Mouse (Mus musculus) mammary gland, adult 2 months (tissue): Measurements from ENCODE around the gene Fzr1. TPM values are rescaled to one million over a fixed set of nuclear protein-coding genes. Genes with fewer than 3 reads are reported as not detected.

Experiments
- polyA plus RNA-seq: library from polyadenylated mRNA; depleted of rRNA; stranded (reverse); fragments of >200 nt; gene quantifications from 2 replicates; pipeline ENCODE4 v1.2.3, GENCODE M21; 2012; ENCODE audit warnings: low replicate concordance; rRNA removed

Fzr1 gene
- 84.0 and 94.3 TPM in 2 replicates for polyA plus RNA-seq

GRCm38 (mm10) chr10:81377793-81378552 lies at the start of gene Fzr1:
TSS of gene Fzr1 (minus strand) at chr10:81378516.

GRCm38 (mm10) chr10:81392781-81393185 lies 14.5 kb upstream of the Fzr1 start, which contains the start of gene Smim24:
TSS of gene Smim24 (plus strand) at chr10:81393051.

GRCm38 (mm10) chr10:81388505-81389055 lies 10.3 kb upstream of the Fzr1 start, which contains the start of gene Gm48552:
TSS of gene Gm48552 (plus strand) at chr10:81389005.

GRCm38 (mm10) chr10:81383802-81384604 lies 5.7 kb upstream of the Fzr1 start, which contains the start of the genes Dohh and Gm48551:
TSS of gene Dohh (plus strand) at chr10:81384428.
TSS of gene Gm48551 (plus strand) at chr10:81384466.

GRCm38 (mm10) chr10:81365672-81366476 lies 12.4 kb downstream of the Fzr1 start, which contains the start of gene 4930404N11Rik:
TSS of gene 4930404N11Rik (minus strand) at chr10:81365816.

GRCm38 (mm10) chr10:81356991-81357844 lies 21.1 kb downstream of the Fzr1 start, which contains the start of gene Mfsd12:
TSS of gene Mfsd12 (plus strand) at chr10:81357491.

GRCm38 (mm10) chr10:81350351-81351063 lies 27.8 kb downstream of the Fzr1 start, which contains the start of gene Hmg20b:
TSS of gene Hmg20b (minus strand) at chr10:81350480.

GRCm38 (mm10) chr10:81342686-81343505 lies 35.4 kb downstream of the Fzr1 start, which contains the start of gene Gipc3:
TSS of gene Gipc3 (minus strand) at chr10:81343266.

GRCm38 (mm10) chr10:81328386-81328785 lies 49.9 kb downstream of the Fzr1 start, which contains the start of gene Tbxa2r:
TSS of gene Tbxa2r (plus strand) at chr10:81328731.

GRCm38 (mm10) chr10:81320550-81321347 lies 57.6 kb downstream of the Fzr1 start, which contains the start of gene Cactin:
TSS of gene Cactin (plus strand) at chr10:81321103.

Other genes with a start within 250 kb of the Fzr1 start
- 45.5 and 121 TPM in 2 replicates for gene Zbtb7a, start 243.3 kb downstream of the Fzr1 start, polyA plus RNA-seq
- gene Pias4, start 210.6 kb downstream of the Fzr1 start, polyA plus RNA-seq = 36.6 and 47.6 TPM in 2 replicates
- gene Eef2, start 201.9 kb downstream of the Fzr1 start, polyA plus RNA-seq = 1,357 and 1,920 TPM in 2 replicates
- gene Dapk3, start 195.5 kb downstream of the Fzr1 start, polyA plus RNA-seq = 41.3 and 86.2 TPM in 2 replicates
- not detected in 2 replicates for gene 4930442H23Rik, start 194.7 kb downstream of the Fzr1 start, polyA plus RNA-seq
- gene Nmrk2, start 176.5 kb downstream of the Fzr1 start, polyA plus RNA-seq = 3.4 TPM in 1 of 2 replicates, not detected in the other
- 0.98 and 1.3 TPM in 2 replicates for gene Atcay, start 147.7 kb downstream of the Fzr1 start, polyA plus RNA-seq
- 12.8 and 21.1 TPM in 2 replicates for gene Zfr2, start 145.4 kb downstream of the Fzr1 start, polyA plus RNA-seq
- 6.9 and 12.2 TPM in 2 replicates for gene Matk, start 125.6 kb downstream of the Fzr1 start, polyA plus RNA-seq
- gene Mrpl54, start 111.6 kb downstream of the Fzr1 start, polyA plus RNA-seq = 46.1 and 120 TPM in 2 replicates
- 145 and 166 TPM in 2 replicates for gene Apba3, start 111.6 kb downstream of the Fzr1 start, polyA plus RNA-seq
- 12.5 and 27.1 TPM in 2 replicates for gene Tjp3, start 86.9 kb downstream of the Fzr1 start, polyA plus RNA-seq
- 84.9 and 118 TPM in 2 replicates for gene Pip5k1c, start 85.6 kb downstream of the Fzr1 start, polyA plus RNA-seq
- 19.2 and 33.9 TPM in 2 replicates for gene Cactin, start 57.4 kb downstream of the Fzr1 start, polyA plus RNA-seq
- 14.6 and 42.3 TPM in 2 replicates for gene Tbxa2r, start 49.8 kb downstream of the Fzr1 start, polyA plus RNA-seq
- gene Gipc3, start 35.2 kb downstream of the Fzr1 start, polyA plus RNA-seq = 1.7 and 2.7 TPM in 2 replicates
- 70.7 and 162 TPM in 2 replicates for gene Hmg20b, start 28.0 kb downstream of the Fzr1 start, polyA plus RNA-seq
- gene Mfsd12, start 21.0 kb downstream of the Fzr1 start, polyA plus RNA-seq = 37.3 and 90.2 TPM in 2 replicates
- gene 4930404N11Rik, start 12.7 kb downstream of the Fzr1 start, polyA plus RNA-seq = 2.6 and 5.7 TPM in 2 replicates
- 66.9 and 127 TPM in 2 replicates for gene Dohh, start 5.9 kb upstream of the Fzr1 start, polyA plus RNA-seq
- 3.2 and 4.8 TPM in 2 replicates for gene Gm48551, start 6.0 kb upstream of the Fzr1 start, polyA plus RNA-seq
- 2.1 and 6.3 TPM in 2 replicates for gene Gm48552, start 10.5 kb upstream of the Fzr1 start, polyA plus RNA-seq
- 10.4 and 14.3 TPM in 2 replicates for gene Smim24, start 14.5 kb upstream of the Fzr1 start, polyA plus RNA-seq
- gene Nfic, start 77.1 kb upstream of the Fzr1 start, polyA plus RNA-seq = 88.5 and 97.0 TPM in 2 replicates
- 1.4 and 1.9 TPM in 2 replicates for gene Celf5, start 104.2 kb upstream of the Fzr1 start, polyA plus RNA-seq
- 236 and 320 TPM in 2 replicates for gene Ncln, start 117.9 kb upstream of the Fzr1 start, polyA plus RNA-seq
- 35.7 and 113 TPM in 2 replicates for gene S1pr4, start 121.6 kb upstream of the Fzr1 start, polyA plus RNA-seq
- 9.0 and 15.1 TPM in 2 replicates for gene Gna15, start 145.7 kb upstream of the Fzr1 start, polyA plus RNA-seq
- gene Gna11, start 166.7 kb upstream of the Fzr1 start, polyA plus RNA-seq = 97.4 and 105 TPM in 2 replicates
- 1,888 and 2,130 TPM in 2 replicates for gene Aes, start 181.0 kb upstream of the Fzr1 start, polyA plus RNA-seq
- 72.2 and 90.1 TPM in 2 replicates for gene Tle2, start 196.0 kb upstream of the Fzr1 start, polyA plus RNA-seq
- gene Tle6, start 222.6 kb upstream of the Fzr1 start, polyA plus RNA-seq = 21.3 and 22.7 TPM in 2 replicates
- 1.1 and 2.0 TPM in 2 replicates for gene BC025920, start 227.8 kb upstream of the Fzr1 start, polyA plus RNA-seq
- 32.5 and 57.4 TPM in 2 replicates for gene Sirt6, start 249.3 kb upstream of the Fzr1 start, polyA plus RNA-seq